Mouse (Mus musculus): Measurements from ENCODE around the gene Efna5.

GRCm38 (mm10) chr17:62845656-62846055 is 35.5 kb downstream of the Efna5 start:
- TF ChIP-seq CTCF (conservative IDR thresholded peaks at IDR 0.05; ENCODE audit: insufficient read depth, insufficient read length, low read depth, low read length): no peak
- TF ChIP-seq POLR2A (IDR thresholded peaks at IDR 0.05; ENCODE audit: low read depth, low read length): no peak
